ENCODE assay signal across 1 mouse cellular context in genomic region chrX:162678820-162679219, GRCm38 (mm10).
TF ChIP-seq lines count a peak whose summit lies in the region.

No protein-coding gene starts in this region.

TF ChIP-seq in MEL, 35 proteins besides CTCF, POLR2A, EP300 and RAD21 (continued from another document):
- TF ChIP-seq POLR2AphosphoS2 (IDR thresholded peaks at IDR 0.05; ENCODE audit: low read length) (no peak), KAT2A (conservative IDR thresholded peaks at IDR 0.05; ENCODE audit: low read depth, low read length) (no peak), ZKSCAN1 (IDR thresholded peaks at IDR 0.05; ENCODE audit: low read depth, low read length) (no peak), NELFE (IDR thresholded peaks at IDR 0.05; ENCODE audit: low read depth, low read length) (no peak), SMC3 (IDR thresholded peaks at IDR 0.05; ENCODE audit: low read depth, low read length) (peak; percentile 16; the same call in 1 of the 2 replicates), MAX (IDR thresholded peaks at IDR 0.05; ENCODE audit: low read length) (no peak), RCOR1 (IDR thresholded peaks at IDR 0.05; ENCODE audit: low read depth, low read length) (peak; percentile 83; the same call in 1 of the 2 replicates), TBP (IDR thresholded peaks at IDR 0.05; ENCODE audit: low read depth, low read length) (no peak), MEF2A (IDR thresholded peaks at IDR 0.05; ENCODE audit: extremely low read depth, insufficient replicate concordance, low read depth, low read length, poor library complexity, severe bottlenecking) (0 out of 2 replicates have a peak, but pooled peaks have one; percentile 71)
